Mouse (Mus musculus): ENCODE measurements around the gene Ppie. TPM values are rescaled to one million over a fixed set of nuclear protein-coding genes. Genes with fewer than 3 reads are reported as not detected.
"Not testable (repeated sequence)": the region's sequence is repeated elsewhere in the genome, so short reads cannot be mapped to it uniquely, and the experiment has no call there.

Gene Ppie
- 21.9 and 22.7 TPM in 2 replicates for polyA plus RNA-seq (2012; rRNA removed)

DNA sequence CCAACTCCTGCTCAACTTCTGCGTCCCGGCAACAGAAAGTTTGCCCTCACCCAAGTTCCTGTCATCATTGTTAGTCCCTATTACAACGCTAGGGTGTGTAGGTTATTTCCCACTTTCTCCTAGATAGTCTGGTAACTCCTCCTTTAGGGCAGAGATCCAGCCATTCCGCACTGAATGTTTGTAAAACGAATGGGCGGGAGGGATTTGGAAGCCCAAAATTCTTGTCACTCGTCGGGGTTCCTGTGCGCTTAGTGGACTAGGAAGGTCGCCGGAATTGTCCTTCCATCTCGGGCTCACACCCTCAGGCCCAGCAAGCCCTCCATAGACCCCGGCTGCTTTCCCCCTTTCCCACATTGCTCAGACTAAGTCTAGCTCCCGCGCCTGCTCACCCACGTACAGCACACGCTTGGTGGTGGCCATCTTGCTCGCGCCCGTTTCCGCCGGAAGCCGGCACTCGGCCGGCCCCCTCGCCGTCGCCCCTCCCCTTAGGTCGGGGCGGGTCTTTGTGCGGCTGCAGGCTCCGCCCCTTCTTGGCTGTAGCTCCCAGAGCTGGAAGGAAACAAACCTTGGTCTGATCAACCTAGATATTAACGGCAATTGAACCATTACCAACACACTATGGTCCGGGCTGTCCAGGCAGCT, at the start of gene Ppie:
Ppie (minus strand) TSS at position 439 of the 642 bp plus-strand sequence.
- peak in 1 of 2 experiments; percentile 67 for DNase-seq (ENCODE audit: extremely low spot score in 1 of 2, low spot score in 1 of 2)

DNA sequence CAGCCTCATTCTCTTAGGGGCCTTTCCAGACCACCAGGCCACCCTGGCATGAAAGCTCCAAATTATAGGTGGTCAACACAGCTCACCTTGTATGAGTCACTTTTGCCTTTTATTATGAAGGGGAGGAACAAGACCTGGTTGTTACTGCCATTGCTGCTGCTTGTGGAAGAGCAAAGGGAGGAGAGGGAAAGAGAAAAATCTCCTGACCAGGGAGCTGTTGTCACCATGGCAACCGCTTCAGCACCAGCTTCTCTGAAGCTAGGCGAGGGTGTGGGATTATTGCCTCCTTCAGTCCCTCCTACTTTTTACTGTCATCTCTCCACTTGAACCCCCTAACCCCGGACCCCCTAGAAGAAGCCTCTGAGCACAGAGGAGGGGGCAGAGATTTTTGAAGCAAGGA, 45.1 kb upstream of the Ppie start:
- peak in 1 of 2 experiments; percentile 63 for DNase-seq (ENCODE audit: extremely low spot score in 1 of 2, low spot score in 1 of 2)

DNA sequence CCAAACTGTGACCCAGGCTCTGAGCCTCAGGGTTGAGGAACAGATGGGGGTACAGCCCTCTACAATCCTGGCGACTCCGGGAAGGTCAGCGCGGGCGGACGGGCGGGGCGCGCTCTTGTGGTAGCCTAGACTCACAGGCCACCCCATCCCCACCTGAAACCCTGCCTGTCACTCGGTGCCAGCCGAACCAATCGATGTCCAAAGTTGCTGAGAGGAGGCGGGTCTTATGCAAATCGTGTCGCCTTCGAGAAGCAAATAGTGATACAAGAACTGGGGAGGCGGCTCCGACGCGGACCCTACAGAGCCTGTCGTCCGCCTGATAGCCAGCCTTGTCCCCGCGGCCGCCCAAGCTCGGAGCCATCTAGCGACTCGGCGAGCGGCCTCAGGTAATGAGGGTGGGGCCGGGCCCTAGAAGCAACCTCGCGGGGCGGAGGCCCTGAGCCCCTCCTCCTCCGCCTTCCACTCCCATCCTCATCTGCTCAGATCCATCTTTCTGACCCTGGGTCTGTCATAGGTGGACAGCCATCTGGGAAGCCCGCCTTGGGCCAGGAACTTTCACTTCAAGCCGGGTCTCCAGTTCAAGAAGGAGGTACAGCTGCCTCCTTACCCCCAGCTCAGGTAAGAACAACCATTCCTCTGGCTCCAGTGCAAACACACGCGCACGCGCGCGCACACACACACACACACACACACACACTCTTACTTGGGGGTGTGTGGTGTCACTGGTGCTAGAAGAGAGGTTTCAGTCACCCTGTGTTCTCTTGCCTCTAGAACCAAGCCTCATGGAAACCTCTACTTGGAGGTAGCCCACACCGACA, 43.7 kb upstream of the Ppie start:
- peak; percentile 88 to 92 for DNase-seq (ENCODE audit: extremely low spot score in 1 of 2, low spot score in 1 of 2)

DNA sequence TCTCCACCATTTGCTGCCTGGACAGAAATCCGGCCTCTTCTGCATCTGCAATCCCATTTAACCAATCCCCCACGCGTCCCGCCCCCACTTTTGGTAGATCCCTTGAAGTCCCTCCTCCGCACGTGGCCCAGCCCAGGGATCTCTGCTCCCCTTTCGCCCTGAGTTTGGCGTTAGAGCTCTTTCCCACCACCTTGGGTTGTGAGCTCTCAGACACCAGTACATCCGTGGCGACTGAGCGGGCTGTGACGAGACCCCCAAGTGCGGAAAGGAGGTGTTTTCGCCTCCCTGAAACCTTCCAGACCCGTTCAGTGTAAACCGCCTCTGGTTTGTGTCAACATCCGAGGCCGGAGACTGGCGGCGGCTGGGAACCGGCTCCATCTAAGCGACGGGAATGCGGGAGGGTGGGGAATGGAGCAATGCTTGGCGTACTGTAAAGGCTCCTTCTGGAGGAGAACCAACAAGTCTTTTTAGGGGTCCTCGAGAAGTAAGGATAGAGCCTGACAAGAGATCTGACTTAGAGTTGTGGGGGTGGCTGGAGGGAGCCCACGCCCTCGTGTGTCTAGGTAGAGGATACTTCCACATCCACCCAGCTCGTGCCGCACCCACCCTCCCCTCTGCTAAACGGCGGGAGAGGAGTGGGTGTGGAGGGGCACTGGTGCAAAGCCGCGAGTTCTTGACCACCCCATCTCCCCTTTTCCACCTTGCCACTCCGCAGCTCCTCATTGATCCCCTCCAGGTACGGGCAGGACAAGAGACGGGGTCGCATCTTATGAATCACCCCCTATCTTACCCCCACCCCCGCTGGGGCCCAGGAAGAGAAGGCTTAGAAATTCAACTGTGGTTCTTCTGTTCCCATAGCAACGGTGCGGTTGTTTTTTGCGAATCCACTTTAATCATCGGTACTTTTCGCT, 42.8 kb upstream of the Ppie start, which contains the start of gene Hpcal4:
Hpcal4 (plus strand) TSS at position 900 of the 911 bp plus-strand sequence.
- DNase-seq (ENCODE audit: extremely low spot score in 1 of 2, low spot score in 1 of 2) = peak in 1 of 2 experiments; percentile 59

DNA sequence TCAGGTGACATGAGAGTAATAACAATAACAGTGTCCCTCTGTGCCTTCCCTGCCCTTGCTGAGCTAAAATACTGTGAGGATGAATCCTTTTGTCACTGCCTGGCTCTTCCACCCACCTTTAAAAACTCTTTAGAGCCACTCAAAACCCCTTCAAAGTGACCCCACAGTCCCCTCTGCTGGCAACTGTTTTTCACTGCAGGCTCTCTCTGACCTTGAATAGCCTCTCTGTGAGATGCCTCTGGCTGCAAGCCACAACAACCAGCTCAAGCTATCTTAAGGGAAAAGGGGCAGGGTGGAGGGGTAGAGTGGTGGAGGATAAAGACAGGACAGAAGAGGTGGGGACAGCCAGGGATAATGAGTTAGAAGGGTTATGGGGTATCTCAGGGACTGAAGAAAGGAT, 32.1 kb upstream of the Ppie start:
- DNase-seq (ENCODE audit: extremely low spot score in 1 of 2, low spot score in 1 of 2) = no peak

DNA sequence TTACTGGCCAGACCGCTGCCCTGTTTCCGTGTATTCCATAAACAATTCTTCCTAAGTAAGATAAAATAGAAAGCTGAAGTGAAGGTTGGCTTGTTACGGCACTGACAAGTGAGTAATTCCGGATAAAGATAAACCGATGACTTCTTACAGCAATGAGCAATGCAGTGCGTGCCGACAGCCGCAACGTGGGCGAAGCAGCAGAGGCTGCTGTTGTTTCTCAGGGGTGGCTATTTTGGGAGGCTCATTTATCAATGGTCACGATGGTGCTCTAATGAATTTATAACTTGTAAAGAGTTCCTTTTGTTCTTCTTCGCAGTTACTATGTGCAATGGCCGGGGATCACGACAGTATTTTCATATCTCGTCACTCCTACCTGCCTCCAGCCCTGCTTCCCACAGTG, 24.4 kb upstream of the Ppie start:
- peak; percentile 61 to 76 for DNase-seq (ENCODE audit: extremely low spot score in 1 of 2, low spot score in 1 of 2)

DNA sequence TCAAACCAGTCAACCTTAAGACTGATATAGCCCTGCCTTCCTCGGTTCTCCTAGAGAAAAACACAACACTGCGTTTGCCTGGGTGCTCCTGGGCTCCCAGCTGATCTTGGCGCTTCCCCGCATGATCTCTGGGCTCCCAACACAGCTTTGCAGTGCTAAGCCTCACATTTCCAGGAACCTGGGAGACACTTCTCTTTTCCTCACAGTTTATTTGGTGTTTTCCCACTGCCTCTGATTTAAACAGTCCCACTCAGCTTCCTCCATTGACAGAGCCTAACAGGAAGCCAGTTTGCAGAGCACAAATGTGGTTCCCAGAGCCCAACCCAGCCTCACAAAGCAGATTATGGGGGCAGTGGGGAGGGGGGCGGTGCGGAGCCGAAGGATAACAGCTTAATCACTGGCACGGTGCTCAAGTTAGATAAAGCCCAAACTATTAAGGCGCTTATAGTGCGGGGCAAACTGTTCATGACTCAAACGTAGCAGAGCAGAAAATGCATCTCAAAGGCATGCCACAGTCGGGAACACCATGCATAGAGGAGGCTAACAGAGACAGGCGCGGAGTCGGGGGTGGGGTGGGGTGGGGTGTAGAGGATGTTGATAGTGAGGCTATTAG, 22.7 kb upstream of the Ppie start:
- peak in 1 of 2 experiments; percentile 31 for DNase-seq (ENCODE audit: extremely low spot score in 1 of 2, low spot score in 1 of 2)

DNA sequence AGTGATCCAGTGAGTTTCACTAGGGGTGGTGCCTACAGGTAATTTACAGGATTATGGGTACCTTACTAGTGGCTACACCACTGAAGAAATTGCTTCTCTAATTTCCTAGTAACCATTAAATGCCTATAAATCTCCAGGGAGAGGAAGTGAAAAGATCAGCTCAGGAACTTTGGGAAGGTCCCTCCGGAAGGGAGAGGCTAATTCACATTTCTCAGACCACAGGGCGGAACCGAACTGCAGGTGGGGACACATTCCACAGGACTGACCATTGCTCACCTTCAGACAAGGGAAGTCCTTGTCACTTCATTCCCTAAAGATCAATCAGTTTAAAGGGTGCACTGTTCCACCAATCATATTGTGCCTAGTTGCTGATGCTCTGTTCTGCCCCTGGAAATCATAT, 21.5 kb upstream of the Ppie start:
- DNase-seq (ENCODE audit: extremely low spot score in 1 of 2, low spot score in 1 of 2) = not testable (repeated sequence)

DNA sequence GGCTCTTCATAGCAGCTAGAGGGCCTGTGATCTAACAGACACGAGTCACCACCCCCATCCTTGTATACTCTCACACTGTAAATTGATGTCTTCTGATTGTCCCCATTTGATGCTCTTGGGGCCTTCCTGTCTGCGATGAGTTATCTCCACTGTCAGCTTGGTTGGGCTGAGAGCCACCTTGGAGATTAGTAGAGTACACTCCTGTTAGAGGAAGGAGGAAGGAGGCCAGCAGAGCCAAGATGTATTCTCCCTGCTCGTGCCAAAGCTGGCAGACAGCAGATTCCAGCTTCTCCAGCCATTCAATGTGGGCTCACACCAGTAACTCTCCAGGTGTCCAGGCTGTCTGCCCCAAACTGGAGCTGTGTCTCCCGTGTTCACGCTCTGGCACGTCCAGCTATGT, 20.8 kb upstream of the Ppie start:
- DNase-seq (ENCODE audit: extremely low spot score in 1 of 2, low spot score in 1 of 2) = no peak

DNA sequence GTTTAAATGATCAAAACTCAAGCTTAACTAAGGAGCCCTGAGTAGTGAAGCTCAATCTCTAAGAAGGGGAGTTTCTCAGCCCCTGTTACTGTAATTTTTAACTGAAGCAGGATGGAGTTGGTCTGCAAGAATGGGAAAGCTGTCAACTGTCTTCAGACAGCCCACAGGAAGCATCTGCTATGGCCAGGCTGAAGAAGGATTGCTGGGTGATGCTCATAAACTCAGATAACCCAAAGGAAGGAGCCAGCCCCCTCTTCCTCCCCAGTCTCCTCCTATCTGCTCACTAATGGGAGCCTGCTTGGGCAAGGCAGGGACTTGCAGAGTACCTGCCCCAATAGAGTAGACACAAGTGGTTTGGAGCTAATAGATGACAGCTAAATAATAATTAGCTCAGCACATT, 16.1 kb upstream of the Ppie start:
- no peak for DNase-seq (ENCODE audit: extremely low spot score in 1 of 2, low spot score in 1 of 2)

DNA sequence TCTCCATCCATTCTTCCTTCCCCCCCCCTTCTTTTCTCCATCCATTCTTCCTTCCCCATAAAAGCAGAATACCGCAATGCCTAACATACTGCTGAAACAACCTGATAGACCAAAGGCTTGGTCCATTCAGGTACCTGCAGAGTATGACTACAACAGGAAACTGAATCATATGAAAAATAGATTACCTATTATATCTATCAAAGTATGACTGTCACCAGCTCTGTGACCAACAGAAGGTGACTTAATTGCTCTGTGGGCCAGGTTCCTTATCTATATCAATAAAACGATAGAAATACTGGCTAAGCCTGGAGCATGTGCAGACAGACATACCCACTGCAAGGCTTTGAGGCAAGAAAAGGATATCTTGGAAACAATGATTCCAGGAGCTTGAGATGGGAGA, 15.7 kb upstream of the Ppie start:
- DNase-seq (ENCODE audit: extremely low spot score in 1 of 2, low spot score in 1 of 2) = no peak

DNA sequence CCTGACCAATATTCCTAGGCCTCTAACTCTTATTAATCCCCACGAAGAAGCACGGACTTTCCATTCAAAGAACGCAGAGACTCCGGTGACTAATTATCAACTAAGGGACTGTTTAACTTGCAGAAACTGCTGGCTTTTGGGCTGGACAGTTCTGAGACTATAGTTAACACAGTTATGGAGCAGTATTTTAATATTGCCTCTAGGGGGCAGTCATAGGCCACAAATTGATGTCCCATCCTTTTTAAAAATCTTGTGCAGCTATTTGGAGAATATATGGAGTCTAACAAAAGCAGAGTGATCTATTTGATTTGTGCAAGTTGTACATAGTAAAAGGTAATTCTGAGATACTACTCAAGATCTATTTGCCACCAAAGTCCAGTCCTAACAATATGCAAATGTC, 15.3 kb upstream of the Ppie start:
- peak in 1 of 2 experiments; percentile 86 for DNase-seq (ENCODE audit: extremely low spot score in 1 of 2, low spot score in 1 of 2)

DNA sequence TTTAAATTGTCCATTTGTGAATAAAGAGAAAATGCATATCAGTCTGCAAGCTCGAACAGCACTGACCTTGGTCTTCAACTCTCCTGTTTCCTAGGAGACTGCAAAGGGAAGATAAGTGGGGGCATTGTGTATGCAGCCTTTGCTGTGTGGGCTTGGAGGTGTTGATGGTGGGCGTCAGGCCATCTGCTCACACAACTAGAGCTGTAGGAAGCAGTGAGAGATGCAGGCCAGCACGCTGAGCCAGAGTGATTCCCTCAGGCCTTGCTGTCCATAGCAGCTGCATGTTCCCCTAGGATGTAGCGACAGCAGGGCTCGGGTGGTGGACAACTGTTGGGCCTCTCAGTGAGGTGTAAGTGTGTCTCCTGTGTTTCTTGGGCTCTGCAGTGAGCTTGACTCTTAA, 13.2 kb upstream of the Ppie start:
- peak; percentile 82 to 87 for DNase-seq (ENCODE audit: extremely low spot score in 1 of 2, low spot score in 1 of 2)

DNA sequence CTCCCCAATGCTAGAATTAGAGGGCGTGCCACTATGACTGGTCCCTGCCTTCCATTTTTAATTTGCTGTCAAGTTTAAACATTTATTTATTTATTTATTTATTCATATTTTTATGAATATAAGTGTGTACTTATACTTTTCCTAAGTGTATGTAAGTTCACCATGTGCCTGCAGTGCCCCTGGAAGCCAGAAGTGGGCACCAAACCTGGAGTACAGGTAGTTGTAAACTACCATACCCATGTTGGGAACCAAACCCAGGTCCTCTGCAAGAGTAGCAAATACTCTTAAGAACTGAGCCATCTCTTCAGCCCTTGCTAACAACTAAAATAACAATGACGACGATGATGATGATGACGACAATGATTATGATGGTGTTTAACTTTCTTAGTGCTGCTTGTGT, 12.3 kb upstream of the Ppie start:
- no peak for DNase-seq (ENCODE audit: extremely low spot score in 1 of 2, low spot score in 1 of 2)

DNA sequence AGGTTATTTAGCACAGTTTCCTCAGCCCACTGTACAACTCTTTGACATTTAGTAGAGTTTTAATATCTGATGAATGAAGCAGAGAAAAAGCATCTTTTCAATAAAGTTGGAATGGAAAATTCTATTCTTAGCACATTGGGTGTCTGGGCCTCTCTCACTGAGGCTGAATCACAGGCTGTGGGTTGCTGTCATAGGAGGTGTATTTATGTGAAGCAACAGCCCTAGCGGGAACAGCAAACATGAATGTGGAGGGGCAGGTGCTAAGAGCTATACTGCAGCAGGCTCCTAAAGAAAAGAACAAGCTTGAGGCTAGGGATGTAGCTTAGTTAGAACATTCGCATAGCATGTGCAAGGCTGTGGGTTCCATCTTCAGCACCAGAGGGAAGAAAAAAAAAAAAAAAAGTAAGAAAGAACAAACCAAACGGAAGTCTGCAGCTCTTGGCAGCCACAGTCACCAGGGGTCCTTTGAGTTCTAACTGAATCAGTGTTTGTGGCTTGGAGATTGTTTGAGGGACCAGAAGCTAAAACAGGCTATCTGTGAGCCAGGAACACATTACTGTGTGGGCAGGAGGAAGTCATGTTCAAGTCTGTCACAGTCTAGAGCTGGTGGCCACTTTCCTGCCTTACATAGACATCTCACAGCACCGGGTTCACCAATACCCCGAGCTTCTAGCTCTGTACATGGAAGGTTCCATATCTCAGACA, 7.8 kb upstream of the Ppie start:
- DNase-seq (ENCODE audit: extremely low spot score in 1 of 2, low spot score in 1 of 2) = peak; percentile 69 to 82

DNA sequence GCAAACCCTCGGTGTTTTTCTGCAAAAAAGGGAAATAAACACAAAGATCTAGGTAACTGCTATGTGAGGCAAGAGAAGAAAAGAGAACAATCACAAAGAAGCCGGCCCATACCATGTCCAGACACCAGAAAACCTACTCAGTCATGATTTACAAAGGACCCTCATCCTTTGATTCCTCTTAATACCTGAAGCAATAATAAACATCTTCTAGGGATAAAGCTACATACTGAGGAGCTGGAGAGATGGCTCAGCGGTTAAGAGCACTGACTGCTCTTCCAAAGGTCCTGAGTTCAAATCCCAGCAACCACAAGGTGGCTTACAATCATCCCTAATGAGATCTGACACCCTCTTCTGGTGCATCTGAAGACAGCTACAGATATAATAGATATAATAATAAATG, 2.2 kb downstream of the Ppie start:
- DNase-seq (ENCODE audit: extremely low spot score in 1 of 2, low spot score in 1 of 2) = no peak

DNA sequence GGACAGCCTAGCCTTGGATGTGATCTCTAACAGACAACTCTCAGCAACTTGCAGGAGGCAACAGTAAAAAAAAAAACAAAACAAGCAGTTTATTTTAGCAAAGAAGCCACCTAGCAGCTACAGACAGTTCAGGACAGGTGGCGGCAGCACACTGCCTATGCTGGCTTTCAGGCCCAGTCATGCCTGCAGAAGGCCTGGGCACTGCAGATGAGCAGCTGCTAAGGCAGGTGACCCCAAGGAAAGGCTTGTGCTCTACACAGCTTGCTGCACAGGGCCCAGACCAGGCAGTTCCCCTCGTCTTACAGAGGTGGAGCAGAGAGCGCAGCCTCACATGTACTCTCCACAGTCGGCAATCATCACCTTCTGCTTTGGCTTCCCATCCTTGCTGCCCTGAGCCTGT, 12.7 kb downstream of the Ppie start:
- no peak for DNase-seq (ENCODE audit: extremely low spot score in 1 of 2, low spot score in 1 of 2)

DNA sequence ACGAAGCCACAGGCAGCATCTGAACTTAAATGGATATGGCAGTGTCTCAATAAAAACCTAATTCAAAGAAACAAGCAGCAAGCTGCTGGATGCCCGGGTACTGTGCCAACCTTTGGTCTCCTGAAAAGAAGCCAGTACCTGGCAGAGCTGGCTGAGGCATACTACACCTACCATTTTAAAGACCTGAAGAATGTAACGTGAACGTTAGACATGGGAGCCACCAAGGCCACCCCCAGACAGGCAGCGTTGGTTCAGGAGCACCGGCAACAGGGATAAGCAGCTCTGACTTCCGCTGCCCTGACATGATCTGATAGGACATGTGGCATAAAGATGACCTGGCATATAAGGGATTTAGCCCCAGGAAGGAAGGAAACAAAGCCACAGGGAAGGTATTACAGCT, 13.1 kb downstream of the Ppie start:
- DNase-seq (ENCODE audit: extremely low spot score in 1 of 2, low spot score in 1 of 2) = no peak

DNA sequence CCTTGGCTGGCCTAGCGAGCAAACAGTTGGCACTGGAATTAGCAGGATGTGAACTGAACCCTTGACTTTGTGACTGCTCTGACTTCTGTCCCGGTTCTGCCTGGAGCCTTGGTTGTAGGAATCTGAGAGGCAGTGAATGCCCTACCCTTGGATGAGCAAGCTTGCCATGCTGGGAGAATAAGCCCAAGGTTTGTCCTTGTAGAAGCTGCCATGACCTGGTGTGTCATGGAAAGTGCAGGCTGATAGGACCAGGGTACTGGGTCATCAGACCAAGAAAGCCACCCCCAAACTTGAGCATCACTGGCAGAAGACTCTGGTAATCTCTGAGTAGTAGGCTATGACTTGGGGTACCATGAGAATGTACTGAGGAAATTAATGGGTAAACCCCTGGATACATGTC, 18.5 kb downstream of the Ppie start:
- DNase-seq (ENCODE audit: extremely low spot score in 1 of 2, low spot score in 1 of 2) = no peak

DNA sequence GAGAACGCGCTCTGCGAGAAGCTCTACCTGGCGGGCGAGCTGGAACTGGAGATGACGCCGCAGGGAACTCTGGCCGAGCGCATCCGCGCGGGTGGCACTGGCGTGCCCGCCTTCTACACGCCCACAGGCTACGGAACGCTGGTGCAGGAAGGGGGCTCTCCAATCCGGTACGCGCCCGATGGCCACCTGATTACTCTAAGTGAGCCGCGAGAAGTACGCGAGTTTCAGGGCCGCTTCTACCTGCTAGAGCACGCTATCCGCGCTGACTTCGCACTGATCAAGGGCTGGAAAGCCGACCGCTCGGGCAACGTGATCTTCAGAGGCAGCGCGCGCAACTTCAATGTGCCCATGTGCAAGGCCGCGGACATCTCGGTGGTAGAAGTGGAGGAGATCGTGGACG, 23.1 kb downstream of the Ppie start:
- peak in 1 of 2 experiments; percentile 15 for DNase-seq (ENCODE audit: extremely low spot score in 1 of 2, low spot score in 1 of 2)

Data from frontal cortex, adult 2 months (tissue).